Mouse (Mus musculus): ENCODE measurements around the gene Knop1.

DNA sequence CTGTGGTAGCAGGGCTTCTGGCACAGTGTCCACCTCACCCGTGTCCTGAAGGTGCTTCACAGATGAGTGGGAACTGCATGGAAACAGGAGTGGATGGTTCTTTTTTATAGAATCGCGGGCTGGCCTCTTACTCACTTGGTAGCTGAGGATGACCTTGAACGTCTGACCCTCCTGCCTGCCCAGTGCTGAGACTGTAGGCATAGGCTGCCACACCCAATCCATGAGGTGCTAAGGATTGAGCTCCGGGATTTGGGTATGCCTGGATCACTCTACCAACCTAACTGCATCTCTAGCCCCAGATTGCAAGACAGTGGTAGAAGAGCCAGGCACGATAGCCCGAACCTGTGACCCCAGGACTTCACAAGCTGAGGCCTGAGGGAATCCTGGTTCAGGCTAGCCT is 38.3 kb downstream of the Knop1 start:
- TF ChIP-seq CTCF (IDR thresholded peaks at IDR 0.05), result no peak
- no peak for TF ChIP-seq POLR2A (IDR thresholded peaks at IDR 0.05; ENCODE audit: insufficient read depth, low read depth, low read length)

Data from heart, adult 2 months (tissue).